Mouse (Mus musculus): ENCODE data around the gene Col3a1. TPM values are rescaled to one million over a fixed set of nuclear protein-coding genes. Genes with fewer than 3 reads are reported as not detected.
A peak's percentile ranks its signal among the peaks of the same experiment; 100 is the strongest.

The Col3a1 gene
- 100 and 198 TPM in 2 replicates for total RNA-seq (2021)
- long read RNA-seq, full-length matches to known transcripts, result 691 of 809 reads
- long read RNA-seq, partial matches to known transcripts, result 84 of 809 reads
- long read RNA-seq, other reads (novel, unspliced or antisense), result 34 of 809 reads

DNA sequence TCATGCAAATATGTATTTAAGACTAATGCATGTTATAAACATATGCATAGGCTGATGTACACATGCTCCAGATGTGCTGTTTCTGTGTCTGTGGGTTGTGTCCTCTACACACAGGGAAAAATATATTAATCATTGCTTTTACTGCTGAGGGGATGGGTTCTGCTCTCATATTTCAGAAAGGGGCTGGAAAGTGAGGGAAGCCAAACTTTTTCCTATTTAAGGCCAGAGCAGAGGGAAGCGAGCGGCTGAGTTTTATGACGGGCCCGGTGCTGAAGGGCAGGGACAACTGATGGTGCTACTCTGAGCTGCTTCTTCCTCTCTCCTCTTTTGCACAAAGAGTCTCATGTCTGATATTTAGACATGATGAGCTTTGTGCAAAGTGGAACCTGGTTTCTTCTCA, at the start of gene Col3a1:
Gene Col3a1, plus strand, starts transcription at position 151 of the 400 bp plus-strand sequence.
- DNase-seq, result no peak

DNA sequence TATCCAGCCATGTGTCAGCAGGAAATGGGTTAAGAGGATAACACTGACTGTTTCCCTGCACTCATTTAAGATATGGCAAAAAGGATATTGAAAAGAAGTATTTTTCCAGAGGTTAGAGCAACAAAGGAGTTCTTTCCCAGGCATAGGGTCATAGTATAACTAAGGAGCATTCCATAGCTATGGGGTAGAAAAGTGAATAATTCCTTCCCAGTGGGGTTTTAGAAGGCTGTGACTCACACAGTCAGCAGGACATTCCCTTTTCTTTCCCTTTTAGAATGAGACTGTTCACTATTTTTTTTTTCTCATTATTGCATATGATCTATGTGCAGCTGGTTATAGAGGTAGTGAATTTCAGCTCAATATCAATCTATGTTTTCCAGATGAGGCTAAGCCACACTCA, 41.9 kb upstream of the Col3a1 start:
- DNase-seq, result no peak

DNA sequence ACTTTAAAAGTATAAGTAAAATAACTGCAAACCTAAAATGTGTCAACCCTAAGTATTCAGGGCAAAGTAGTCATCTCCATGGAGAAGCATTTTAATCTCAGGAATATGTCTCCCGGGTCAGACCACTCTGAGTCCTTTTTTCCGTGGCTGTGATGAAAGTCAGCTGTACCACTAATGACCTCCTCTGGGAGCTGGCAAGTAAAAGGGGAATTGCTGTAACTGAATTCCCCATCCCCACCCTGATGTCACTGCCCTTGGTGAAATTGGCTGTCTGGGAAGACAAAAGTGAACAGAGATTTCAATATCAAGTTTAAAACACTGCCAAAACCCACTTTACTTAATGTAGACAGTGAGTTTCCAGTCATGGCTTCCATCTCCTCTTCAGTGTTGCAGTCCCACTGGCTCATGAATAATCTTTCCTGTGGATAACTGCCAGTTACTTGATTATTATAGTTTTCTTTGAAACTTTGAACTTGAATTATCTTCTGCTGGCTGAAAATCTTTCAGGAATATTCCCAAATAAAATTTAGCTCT, 35.3 kb upstream of the Col3a1 start:
- no peak for DNase-seq

DNA sequence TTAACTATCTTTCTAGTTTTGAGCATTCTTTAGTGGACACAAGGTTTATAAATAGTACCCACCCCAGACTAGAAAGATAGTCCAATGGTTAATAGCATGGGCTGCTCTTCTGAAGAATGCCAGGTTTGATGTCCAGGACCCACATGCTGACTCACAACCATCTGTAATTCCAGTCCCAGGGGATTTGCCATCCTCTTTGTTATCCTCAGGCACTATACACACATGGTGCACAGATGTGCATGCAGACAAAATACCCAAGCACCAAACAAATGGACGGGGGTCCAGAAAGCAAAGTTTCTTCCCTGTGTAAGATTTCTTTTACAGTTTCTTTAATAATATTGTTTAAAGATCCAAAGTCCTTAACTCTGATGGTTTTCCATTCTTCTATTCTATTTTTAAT, 23.4 kb upstream of the Col3a1 start:
- DNase-seq, result no peak

DNA sequence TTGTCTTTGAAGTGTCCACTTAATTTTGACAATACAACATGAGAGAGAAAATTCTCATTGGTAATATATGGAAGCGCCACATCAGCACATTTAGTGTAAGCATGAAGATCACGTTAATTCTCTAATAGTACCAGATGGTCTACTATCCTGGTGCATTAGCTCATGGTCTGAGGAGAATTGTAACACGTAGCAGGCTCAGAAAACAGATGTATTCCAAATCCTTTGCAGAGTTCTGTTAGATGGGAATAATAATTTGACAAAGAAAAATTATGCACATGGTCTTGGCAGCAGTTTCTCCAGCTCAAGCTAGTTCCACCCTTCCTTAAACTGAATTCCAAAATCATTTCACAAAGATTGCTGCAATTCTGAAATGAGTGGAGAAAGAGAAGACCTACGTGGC, 21.3 kb upstream of the Col3a1 start:
- no peak for DNase-seq

DNA sequence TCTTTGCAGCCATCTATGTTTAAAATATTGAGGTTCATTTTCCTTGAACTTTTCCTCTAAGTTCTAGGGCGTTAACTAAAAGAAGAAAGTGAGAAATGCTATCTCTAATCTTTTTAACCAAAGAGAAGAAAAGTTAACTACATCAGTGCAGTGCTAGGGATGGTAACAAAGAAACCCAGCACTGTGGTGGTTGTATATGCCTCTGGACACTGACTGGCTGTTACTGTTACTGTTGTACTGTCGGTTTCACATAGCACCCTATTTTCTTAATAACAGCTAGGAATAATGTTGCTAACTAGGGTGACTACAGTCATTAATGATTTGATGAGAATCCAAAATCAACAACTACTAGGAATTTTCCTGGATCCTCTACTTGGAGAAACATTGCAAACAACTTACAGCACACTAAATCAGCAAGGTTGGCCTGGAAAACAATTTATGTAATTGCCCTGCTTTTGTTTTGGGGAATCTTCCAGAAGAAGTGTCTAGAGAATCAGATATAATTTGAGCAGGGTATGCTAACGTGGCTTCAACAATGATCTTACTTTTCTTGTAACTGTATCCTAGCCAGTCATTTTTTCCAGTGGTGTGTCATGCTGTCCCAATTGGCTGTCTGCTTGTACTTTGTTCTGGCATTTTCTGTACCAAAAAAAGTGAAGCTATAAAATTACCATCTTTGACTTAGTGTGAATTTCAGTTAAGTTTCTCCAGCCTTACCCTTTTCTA, 11.8 kb upstream of the Col3a1 start:
- no peak for DNase-seq

DNA sequence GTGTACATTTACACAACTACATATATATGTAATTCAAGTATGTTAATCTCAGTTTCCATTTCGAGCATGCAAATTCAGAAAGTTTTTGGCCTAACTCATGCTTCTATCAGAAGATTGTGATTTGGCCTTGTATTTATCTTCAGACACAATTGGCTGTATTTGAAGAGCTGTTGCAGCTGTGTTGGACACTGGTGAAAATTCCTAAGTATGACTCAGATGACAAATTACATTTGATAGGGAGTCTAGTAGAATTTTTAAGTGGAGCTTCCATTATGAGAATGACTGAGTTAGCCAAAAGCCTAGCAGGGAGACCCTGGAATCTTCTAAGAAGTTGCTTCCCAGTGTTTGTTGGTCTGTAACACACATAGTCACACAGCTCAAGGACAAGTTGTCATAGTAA, 7.1 kb upstream of the Col3a1 start:
- no peak for DNase-seq

DNA sequence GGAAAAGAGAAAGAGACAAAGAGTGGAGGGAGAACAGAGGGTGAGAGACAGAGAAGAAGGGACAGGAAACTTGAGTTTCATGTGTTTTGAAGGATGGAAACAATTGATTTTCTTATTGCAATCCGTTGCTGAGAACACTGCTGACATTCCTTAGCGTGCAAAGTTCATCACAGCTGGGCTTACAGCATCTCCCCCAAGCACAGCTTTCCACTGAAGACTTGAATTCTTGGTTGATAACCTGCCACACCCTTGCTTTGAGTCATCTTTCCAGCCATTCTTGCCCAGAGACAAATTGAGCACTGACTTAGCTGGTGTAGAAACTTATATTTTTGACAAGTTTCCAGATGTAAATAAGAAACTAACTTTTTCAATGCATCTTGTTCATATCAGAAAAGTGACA, 2.3 kb upstream of the Col3a1 start:
- DNase-seq, result no peak

DNA sequence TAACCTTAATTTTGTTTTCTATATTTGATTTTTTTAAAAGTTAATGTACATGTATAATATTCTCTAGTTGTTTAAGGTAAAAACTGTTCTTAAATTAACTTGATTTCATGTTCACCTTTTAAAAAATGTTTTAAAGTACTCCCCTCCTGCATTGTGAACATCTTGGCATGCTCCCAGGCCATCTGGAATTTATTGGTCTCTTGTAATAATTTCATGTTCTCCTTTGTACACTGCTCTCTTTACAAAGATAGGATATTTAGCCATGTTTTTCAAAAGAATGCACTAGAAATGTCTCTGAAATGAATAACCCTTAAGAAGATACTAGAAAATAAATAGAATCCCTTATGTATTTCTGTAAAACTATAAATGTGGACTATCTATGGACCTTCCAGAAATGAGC, 624 bp downstream of the Col3a1 start:
- no peak for DNase-seq

DNA sequence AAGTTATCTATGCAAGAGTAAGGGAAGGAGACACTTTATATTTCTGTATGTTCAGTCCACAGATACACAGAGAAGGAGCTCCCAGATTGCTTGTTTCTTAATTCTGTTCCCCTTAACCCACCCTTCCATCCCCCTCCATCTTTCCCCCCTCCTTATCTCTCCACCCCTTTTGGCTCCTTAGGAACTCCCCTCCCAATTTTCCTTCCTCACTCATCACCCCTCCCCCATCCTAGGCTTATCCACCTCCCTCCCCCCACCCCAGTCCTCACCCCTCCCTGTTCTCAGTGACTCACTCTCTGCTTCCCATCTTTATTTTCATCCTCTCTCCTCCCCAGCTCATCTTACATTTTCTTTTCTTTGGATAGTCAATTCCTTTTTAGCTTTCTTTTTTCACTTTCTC, 1.5 kb downstream of the Col3a1 start:
- DNase-seq, result no peak

DNA sequence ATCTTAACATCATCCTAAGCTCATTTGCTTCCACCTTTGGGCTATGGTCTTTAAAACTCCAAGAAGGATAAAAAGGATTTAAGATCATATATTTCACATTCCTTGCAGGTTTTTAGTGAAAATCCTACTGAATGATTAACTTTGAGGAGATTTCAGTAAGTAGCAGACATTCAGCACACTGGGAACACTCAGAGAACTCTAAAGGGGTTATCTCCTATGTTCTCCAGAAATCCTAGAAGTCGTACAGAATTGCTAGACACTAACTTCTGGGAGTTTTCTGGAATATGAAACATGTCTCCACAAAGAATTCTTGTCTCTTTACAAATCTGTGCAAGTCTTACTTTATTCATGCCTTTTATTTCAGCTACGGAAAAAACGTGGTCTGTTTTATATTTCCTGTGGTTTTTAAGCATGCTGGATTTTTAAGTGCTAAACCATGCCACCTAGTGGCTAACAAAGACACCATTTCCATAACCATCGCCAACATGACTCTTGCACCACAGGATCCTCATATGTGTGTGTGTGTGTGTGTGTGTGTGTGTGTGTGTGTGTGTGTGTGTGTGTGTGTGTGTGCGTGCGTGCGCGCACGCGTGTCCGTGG, 2.5 kb downstream of the Col3a1 start:
- no peak for DNase-seq

DNA sequence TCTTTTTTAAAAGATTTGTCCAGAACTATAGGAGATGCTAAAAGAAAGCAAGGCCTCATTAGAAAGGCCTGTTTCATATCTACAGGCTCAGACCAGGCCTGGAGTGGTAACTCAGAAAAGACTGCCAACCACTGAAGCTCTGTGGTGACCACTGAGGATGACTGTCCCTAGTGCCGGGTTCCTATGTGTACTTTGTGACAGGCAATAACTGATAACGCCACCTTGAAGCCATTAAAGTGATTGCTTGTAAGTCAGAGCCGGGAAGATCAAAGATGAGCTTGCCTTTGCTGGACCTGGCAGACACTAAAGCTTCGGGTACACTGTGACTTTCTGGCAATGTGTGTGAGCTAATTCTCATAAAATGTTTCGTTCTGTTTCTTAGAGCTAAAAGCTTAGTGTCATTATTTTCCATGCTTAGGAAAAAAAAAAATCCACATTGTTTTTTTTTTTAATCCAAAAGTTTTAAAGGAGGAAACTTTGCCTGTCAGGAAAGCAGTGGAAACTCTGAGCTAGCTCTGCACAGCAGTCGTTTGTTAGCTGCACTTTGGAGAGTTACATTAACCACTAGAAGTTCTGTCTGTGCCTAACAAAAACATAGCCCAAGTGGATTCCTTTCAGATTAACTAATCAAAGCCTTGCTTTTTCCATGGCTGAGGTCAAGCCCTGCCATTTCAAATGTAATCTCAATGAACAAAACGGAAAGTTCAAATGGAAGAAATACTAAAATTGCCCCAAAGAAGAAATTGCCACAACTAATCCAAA, 4.6 kb downstream of the Col3a1 start:
- DNase-seq, result no peak

DNA sequence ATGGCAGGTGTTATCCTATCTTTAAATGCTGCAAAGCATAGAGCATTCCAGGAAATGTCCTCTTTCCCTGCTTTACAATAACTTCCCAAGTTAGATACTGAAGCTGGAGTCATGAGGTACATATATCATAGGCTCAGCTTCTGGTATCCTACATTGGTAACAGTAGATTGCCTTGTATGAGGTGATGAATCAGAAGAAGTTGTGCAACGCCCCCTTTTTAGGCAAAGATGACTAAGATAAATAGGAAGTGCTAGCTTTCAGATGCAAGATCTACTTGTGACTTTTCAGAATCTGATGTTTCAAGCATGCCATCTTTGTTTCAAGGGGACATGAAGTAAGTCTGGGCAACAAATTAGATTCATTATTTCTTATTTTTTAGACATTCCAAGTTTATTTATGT, 6.9 kb downstream of the Col3a1 start:
- DNase-seq, result no peak

DNA sequence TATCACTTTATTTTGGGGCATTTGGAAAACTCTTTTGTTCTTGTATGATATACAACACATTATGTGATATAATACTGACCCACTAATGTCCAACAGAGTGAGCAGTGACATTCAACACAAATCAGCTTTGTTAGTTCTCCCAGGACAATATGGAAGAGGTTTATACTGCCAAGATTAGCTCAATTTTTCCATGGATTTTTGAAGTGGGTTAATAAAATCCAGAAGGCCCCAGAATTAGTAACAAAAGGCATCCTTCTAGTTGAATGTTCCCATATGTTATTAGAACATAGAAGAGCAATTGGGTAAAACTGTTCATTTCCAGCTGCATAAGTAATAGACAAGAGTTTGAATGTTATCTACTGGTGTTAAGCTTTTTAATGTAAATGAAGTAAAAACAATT, 9.5 kb downstream of the Col3a1 start:
- DNase-seq, result no peak

DNA sequence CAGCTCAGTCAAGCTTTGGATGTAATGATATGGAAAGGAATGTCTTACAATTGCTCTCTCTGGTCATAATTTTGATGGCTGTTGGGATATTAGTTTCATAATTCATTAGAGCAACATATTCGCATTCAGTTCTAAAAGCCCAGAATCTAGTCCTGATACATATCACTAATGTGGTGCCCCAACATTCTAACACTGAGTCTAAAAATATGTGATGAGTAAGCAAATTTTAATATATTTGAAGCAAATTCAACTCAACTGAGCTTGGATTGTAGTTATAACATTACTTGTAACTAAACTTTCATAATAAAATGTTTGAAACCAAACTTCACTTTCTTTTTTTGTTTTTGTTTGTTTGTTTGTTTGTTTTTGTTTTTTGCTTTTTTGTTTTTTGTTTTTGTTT, 17.8 kb downstream of the Col3a1 start:
- DNase-seq, result no peak

DNA sequence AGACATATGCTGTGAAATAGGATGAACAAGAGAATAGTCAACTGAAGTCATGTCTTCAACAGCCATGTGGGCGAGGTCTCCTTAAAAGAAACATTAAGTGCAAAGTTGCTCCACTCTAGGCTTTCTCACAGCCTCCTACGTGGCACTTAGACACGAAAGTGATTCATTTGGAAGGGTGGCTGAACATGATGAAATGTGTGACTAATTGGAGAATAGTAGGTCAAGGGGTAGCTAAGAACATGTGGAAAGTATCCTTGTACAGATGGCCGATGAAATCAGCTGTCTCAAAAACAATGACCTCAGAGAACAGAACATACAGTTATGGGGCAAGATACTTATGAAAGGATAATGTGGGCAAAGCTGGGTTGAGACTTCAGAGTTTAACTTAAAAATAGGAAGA, 44.6 kb downstream of the Col3a1 start:
- DNase-seq, result no peak

DNA sequence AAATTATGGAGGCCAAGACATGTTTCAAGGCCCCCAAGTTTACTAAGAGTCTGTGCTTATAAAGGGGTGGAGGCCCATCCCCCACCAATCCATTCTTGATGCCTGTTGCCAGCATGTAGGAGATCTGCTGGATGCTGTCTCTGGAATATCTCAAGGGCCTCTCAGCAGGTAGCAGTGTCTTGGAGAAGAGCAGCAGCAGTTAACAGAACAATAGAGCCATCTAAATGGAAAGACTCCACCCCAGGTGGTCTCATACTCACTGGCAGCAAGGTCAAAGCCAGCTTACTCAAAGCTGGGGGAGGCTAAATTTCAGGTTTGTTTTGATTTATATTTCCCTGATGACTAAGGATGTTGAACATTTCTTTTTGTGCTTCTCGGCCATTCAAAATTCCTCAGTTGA, 46.7 kb downstream of the Col3a1 start:
- DNase-seq, result no peak

DNA sequence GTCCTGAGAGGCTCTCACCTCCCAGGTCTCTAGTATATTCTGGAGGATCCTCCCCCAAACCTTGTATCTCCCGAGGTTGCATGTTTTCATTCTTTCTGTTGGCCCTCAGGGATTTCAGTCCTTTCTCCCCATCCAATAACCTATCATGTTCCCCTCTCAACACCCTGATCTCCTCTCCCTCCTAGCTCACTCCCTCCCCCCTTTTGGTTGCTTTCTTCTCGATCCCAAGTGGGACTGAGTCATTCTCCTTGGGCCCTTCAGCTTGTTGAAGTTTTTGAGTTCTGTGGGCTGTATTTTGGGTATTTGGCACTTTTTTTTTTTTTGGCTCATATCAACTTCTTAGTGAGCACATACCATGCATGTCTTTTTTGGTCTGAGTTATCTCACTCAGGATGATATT, 47.8 kb downstream of the Col3a1 start:
- DNase-seq, result no peak

DNA sequence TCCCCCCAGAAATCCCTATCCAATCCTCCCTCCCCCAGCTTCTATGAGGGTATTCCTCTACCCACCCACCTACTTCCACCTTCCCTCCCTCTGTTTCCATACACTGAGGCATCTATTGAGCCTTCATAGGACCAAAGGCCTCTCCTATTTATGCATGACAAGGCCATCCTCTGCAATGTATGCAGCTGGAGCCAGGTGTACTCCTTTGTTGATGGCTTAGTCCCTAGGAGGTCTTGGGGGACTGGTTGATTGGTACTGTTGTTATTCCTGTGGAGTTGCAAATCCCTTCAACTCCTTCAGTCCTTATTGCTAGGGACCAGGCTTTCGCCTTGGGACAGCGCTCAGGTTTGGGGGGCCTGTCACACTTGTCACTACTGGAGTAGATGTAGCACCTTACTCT, 48.3 kb downstream of the Col3a1 start:
- no peak for DNase-seq

DNA sequence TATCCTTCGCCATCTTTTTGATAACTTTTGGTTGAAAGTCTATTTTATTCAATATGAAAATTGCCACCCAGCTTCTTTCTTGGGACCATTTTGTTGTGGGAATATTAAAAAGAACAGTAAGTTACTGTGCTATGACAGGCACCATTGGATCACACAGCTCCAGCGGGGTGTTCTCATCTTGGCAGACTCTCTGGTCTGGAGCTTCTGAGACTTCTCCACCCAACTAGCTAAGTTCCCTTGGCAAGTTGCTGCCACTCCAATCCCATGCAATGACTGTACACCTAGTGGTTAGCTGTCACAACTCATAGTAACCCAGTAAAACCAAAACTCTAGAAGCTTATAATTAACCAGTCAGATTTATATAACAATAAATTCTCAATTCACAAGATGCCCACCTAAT, 51.9 kb downstream of the Col3a1 start:
- DNase-seq, result no peak

DNA sequence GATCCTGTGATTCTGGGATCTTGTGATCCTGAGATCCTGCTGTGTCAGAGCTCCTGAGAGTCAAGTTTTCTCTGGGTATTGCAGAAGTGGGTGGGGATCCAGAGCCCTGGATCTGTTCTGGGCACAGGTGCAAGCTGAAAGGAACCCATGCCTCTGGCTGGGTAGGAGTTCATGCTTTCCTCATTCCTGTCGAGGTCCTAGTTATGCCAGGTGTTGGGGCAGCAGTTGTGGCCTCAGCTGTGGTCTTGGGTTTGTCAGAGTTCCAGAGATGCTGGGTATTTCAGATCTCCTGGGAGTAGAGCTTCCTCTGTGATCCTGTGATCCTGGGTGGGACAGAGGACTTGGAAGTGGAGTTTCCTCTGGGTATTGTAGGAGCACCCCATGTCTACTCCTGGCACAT, 54.1 kb downstream of the Col3a1 start:
- DNase-seq, result no peak

DNA sequence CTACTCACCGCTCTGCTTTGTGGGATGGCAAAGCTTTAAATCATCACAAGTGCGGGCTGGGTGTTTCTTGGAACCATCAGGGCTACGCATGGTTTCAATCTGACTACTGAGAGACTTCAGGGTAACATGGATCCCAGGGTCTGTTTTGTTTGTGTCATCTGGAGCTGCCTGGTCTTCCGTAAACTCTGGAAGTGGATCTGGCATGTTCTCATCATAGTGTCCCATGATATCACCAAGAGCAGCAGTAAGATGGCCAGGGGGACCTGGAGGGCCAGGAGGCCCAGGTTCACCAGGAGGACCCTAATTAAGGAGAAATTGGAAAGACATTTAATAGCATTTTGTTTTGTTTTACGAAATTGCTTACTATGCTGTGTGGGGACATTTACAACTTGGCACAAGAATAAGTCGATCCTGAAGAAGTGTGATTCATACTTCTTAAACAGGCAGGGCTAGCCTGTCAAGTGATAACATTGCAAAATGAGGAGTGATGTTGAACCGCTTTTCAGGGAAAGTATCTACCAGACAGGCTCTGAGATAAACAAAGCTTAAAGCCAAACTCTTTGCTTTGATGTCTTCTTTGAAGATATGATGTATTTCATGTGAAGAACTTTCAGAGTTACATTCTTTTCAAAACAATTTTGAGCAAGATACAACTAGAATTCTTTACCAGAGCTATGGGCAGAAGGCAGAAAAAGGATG, 68.8 kb downstream of the Col3a1 start:
- no peak for DNase-seq

DNA sequence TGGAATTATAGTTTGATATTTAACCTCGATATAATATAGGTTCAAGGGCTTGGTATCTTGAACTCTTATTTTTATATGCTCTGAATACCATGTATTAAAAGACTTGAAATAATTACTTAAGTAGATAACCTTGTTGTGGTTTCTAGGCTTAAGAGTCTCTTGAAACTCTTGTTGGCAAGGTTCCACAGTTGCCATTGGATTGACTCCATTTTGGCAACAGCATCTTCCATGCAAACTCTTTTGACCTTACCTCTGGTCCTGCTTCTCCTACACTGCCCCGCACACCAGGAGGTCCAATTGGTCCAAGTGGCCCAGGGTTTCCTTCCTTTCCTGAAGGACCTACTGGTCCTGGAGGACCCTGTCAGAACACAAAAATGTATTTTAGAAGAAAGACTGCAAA, 70.5 kb downstream of the Col3a1 start:
- DNase-seq, result peak; percentile 4

Measured in adrenal gland, postnatal 25 days (tissue).